Mouse (Mus musculus): ENCODE measurements around the gene Exoc3l2.
"Not testable (repeated sequence)": the region's sequence is repeated elsewhere in the genome, so short reads cannot be mapped to it uniquely, and the experiment has no call there.

The Exoc3l2 gene

DNA sequence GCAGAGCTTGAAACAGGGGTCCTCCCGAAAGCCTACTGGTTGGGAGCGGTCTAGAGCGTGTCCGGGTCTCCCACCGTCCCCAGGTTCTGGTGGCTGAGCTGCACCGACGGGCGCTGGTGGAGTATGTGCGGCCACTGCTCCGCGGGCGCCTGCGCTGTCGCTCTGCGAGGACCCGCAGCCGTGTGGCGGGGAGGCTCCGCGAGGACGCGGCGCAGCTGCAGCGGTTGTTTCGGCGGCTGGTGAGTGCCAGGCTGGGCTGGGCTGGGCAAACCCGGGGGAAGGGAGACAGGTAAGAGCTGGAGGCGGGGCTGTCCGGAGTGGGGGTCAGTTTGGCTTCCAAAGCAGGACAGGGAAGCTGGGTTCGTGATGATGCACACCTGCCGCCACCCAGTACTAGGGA, 26.4 kb downstream of the Exoc3l2 start:
- no peak for DNase-seq (ENCODE audit: low read depth)

DNA sequence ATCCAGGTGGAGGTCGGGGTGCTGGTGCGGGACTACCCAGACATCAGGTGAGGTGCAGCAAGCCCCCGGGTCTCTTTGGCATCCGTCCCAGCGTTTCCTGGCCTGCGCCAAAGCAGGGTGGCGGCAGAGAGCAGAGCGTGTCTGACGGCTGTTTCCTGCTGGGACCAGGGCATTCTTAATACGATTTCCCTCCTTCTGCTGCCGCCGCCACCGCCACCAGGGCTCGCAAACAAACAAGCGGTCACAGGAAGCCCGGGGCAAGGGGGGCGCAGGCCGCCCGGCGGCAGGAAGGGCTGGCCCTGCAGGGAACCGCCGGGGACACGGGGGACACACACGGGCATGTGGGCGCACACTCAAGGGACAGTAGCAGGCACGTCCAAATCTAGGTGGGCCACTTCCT, 28.6 kb downstream of the Exoc3l2 start:
- no peak for DNase-seq (ENCODE audit: low read depth)

DNA sequence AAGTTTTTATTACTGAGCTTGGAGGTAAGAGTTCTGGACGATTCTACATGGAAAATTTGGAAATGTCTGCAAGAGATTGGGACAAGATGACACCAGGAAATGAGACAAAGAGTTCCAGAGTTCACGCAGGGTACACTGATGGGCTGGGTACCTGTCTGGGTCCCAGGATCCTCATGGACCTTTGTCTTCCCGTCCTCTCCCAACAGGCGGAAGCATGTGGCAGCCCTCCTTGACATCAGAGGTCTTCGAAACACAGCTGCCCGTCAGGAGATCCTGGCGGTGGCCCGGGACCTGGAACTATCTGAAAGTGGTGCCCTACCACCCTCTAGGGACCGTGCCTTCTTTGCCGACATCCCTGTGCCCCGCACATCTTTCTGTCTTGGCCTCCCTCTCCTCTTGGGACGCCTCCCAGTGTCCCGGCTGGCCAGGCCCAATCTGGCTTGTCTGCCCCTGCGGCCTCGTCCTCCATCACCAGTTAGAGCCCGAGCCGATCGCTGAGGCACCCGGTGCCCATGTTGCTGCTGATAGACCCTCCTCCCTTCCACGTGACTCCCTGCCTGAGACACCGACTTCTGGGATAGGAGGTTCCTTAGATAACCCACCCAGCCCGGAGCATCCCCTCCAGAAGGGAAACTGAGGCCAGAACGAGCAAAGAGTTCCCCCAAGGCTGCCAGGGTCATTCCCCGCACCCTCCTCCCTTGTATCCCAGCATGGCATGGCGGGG, 31.8 kb downstream of the Exoc3l2 start:
- no peak for DNase-seq (ENCODE audit: low read depth)

DNA sequence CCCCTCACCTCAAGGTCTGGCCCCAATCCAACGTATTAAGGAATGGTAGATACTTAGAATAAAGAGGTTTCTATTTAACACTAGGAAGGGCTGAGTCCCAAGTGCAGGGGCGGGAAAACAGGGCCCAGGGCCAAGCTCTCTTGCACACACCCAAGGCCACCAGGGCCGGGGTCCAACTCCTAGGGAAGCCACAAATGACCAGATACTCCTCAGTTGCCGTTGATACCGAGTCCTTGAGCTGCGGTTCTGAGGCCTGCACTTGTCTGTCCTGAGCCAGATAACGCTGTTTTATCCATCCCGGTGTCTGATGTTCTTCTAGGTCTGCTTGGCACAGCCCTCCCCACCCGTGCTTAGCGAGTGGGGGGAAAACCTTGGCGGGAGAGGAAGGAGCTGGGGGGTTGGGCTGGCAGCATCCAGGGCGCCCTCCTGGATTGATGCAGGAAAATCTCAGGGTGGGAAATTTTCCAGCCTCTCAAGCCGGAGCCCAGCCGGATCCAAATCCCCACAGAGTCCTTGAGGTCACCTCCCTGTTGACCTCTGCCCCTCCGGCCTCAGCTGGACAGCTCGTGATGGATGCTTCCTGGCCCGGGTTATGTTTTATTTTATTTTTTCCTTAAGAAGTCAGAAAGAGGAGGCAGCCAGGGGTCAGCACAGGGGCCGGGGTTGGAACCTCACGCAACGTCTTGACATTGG, 32.5 kb downstream of the Exoc3l2 start:
- DNase-seq (ENCODE audit: low read depth), result peak; percentile 26

DNA sequence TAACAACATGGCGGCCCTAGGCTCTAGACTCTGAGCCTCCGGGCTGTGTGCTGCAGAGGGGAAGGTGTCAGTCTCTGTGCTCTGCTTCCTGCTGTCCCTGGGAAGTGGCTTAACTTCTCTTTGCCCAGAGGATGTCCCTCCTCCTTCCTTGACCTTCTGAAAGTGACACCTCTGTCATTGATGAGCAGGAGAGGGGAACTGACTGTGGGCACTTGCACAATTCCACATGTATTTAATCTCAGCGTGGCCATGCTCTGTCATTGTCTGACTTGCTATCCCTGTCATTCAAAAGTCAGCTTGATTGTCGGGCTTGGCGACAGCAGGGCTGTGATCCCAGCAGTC, 33.1 kb downstream of the Exoc3l2 start:
- no peak for DNase-seq (ENCODE audit: low read depth)

DNA sequence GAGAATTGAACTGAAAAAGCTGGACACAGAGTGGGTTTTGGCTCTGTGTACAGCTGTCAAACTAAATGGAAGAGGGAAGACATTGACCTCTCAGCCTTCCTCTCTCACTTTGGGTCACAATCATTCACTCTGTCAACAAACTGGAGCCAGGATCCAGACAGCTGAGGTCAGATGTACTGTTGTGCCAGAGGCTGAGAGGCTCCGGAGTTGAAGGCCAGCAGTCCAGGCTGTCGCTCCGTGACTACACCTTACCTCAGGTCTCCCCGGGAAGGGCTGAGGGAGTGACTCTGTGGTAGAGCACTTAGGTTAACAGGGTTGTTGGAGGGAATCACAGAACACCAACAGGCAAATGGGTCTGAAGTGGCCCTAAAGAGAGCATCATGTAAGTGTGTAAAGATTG, 35.2 kb downstream of the Exoc3l2 start:
- no peak for DNase-seq (ENCODE audit: low read depth)

- DNase-seq (ENCODE audit: low read depth), result no peak
These were observed 37.6 kb downstream of the Exoc3l2 start for GRCm38 (mm10) chr7:19500420-19501363.

- no peak for DNase-seq (ENCODE audit: low read depth)
These were observed 38.5 kb downstream of the Exoc3l2 start for GRCm38 (mm10) chr7:19501658-19502057.

DNA sequence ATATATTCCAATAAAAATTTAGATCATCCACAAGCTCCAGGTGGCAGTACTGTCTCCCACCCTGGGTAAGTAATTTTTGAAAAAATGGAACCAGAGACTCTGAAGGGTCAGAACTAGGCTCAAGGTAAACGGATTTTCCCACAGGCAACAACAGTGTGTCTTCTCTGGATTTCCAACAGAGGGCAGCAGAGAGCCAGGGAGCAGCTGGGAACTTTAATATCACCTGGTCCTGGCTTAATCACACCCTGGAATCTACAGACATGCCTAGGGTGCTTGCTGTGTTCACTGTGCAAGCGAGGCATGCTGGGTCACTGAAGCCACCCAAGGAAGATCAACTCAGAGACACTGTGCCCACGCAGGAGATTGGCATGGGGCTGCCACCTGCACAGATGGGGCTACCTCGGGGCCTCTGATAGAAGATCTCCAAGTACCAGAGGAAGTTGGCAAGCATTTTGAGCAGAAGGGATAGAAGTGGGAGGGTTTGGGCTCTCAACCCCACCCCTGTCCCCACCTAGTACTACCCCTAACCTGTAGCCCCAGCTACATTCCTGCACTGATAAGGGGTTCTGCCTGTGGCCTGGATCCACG, 40.4 kb downstream of the Exoc3l2 start:
- peak; percentile 81 for DNase-seq (ENCODE audit: low read depth)

GRCm38 (mm10) chr7:19506326-19506725, 43.2 kb downstream of the Exoc3l2 start:
- no peak for DNase-seq (ENCODE audit: low read depth)

- no peak for DNase-seq (ENCODE audit: low read depth)
These were observed 44.0 kb downstream of the Exoc3l2 start for GRCm38 (mm10) chr7:19506969-19507611.

- DNase-seq (ENCODE audit: low read depth), result no peak
These were observed 44.5 kb downstream of the Exoc3l2 start for GRCm38 (mm10) chr7:19507612-19507981.

GRCm38 (mm10) chr7:19508150-19508923, 45.2 kb downstream of the Exoc3l2 start, which contains the start of the genes Bloc1s3 and Trappc6a:
TSS of gene Bloc1s3 (minus strand) at chr7:19508367.
TSS of gene Trappc6a (plus strand) at chr7:19508395.
- DNase-seq (ENCODE audit: low read depth), result peak; percentile 95

DNA sequence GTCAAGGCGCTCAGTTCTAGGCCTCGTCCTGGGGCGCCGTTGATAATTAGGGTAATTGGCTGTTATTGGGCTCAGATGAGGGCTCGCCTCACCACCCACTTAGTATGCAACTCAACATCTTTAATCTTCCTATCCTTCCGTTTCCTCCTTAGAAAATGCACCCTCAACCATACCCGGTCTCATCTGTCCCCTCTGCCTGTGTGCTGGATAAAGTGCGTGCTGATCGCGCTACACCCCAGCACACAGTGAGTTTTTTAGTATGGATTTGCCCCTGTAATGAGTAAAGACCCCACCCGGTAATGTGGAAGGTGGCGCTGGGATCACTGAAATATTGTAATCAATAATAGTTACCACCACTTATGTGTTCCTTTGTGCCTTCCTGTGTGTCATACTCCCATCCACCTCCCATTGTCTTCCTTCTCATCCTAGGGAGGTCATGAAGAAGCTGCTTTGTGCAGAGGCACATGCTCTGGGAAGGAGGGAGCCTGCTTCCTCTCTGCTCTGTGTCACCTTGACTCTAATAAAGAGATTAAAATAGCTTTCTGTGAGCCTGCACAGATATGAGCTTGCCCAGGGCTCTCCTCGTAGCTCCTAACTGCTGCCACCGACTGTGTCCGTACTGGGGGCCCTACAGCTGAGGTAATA, 45.9 kb downstream of the Exoc3l2 start:
- no peak for DNase-seq (ENCODE audit: low read depth)

DNA sequence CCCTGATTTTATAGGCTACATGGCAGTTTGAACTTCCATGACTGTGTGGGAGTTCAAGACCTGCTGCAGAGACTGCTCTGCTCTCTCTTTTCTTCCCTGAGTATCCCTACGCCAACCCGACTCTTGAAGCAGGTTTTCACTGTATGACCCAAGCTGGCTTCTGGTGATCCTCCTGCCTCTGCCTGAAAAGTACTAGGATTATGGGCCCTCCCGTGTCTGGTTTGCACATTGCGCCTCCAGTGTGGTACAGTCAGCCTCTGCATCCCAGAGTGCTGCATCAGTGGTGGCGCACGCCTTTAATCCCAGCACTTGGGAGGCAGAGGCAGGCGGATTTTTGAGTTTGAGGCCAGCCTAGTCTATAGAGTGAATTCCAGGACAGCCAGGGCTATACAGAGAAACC, 46.7 kb downstream of the Exoc3l2 start:
- no peak for DNase-seq (ENCODE audit: low read depth)

DNA sequence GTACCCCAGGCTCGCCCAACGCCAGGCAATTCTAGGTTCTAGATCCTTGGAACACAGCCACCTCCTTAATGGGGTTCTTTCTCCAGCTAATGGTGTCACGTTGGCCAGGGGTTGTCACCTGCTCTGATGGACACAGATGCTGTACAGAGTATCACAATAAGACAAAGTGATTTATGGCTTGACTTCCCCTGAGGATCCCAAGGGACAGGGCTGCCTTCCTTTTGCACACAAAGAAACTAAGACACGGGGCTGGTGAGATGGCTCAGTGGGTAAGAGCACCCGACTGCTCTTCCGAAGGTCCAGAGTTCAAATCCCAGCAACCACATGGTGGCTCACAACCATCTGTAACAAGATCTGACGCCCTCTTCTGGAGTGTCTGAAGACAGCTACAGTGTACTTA, 48.8 kb downstream of the Exoc3l2 start:
- DNase-seq (ENCODE audit: low read depth), result not testable (repeated sequence)

DNA sequence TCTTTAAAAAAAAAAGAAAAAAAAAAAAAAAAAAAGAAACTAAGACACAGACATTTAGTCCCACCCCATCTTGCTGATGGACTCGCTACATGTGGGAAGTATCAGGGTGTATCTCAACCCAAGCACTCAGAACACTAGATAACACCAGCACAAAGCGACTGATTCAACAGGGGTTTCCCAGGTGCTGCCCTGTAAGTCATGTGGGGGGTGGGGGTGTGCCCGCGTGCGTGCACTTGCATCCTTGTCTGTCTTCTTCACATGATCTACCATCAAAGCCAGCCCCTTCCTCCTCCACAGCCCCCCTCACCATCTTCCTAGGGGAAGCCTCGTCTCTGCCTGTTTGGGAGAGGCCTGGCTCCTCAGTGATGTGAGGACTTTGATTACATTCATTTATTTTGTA, 49.2 kb downstream of the Exoc3l2 start:
- no peak for DNase-seq (ENCODE audit: low read depth)

DNA sequence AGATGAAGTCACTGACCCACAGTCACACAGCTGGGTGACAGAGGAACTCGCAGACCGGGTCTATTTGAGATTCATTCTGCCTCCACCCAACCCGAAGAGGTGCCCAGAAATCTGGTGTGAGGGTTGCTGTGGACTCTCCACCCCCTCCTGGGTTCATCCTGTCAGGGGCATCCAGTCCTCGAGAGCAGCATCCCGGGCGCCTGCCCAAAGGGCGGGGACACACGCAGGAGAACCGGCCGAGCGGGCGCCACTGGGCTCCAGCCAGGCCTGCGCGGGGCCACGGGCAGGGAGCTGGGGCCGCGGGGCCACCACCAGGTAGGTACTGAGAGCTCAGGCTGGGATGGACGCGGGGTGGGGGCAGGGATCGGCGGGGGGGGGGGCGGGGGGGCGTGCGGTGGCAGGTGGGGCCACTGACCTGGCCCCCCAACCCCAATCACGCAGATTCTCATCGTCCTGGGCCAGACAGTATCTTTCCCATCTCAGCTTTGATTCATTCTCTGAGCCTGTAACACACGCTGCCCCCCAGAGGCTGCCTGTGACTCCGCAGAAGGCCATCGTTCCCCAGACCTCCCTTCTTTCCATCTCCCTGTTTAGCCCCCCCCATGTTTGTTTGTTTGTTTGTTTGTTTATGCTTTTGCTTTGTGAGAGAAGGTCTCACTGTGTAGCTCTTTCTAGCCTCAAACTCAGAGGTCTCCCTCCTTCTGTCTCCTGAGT, 54.7 kb downstream of the Exoc3l2 start, which contains the start of gene Nkpd1:
TSS of gene Nkpd1 (plus strand) at position 187 of the 714 bp plus-strand sequence.
- DNase-seq (ENCODE audit: low read depth), result peak; percentile 43

DNA sequence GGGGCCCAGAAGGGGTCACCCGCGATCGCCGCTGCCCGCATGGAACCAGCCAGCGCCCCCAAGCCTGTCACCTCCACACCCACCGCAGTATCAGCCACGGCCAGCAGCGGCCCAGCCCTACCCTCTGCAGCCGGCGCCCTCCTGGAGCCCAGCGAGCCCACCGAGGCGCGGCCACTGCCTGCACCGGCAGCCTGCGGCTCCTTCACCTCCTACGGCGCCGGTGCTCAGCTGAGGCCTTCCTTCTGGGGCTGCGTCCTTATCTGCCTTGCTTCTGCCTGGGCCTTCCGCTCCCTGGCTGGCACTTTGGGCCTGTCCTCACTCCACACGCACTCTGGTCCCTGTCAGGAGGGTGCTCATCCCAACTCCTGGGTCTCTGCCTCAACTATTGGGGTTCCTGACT, 56.9 kb downstream of the Exoc3l2 start:
- DNase-seq (ENCODE audit: low read depth), result no peak

All from NIH3T3 (cell line).